Comparison of ENCODE assay signal across 12 mouse cellular contexts in the genomic region with DNA sequence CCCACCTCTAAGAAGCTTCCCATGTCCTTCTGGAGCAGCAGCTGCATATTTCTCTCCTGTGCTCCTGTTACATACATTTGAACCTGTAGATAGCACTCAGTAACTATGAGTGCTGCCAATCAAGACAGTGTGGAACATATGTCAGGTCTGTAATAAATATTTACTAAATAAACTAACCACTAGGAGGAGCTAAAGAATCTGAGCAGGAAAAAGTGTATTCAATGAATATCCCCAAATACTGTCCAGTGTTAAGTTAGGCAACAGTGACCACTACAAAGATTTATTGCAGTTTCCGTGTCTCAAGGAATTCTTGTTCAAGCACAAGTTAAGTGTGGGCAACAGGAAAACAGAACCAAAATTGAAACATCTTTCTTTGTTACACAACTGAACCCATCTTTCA. TPM values are rescaled to one million over a fixed set of nuclear protein-coding genes. Genes with fewer than 3 reads are reported as not detected.
DNase-seq lines count a peak whose midpoint lies in the region; ATAC-seq and TF ChIP-seq lines count a peak whose summit lies in the region.
"Had no signal": no experiment of that assay in that cellular context is flagged by ENCODE, and none has a peak within 500 bp of the region (broad histone marks: within the 10 kb centered on the region; RNA-seq: fewer than 3 reads in every experiment).

No protein-coding gene starts in this region.

- H3K27me3 ChIP-seq in embryonic facial prominence, embryonic 11.5 days (ENCODE audit: control insufficient read depth, insufficient read depth, low read length) = no peaks in the 10 kb centered on the region
- H3K27me3 ChIP-seq in embryonic facial prominence, embryonic 10.5 days (replicated peaks; ENCODE audit: low read depth, poor library complexity, severe bottlenecking) = no peaks in the 10 kb centered on the region
- no peaks in the 10 kb centered on the region for H3K27me3 ChIP-seq in liver, adult 2 months (ENCODE audit: control insufficient read depth, insufficient read depth, low read length)
- no peaks in the 10 kb centered on the region for H3K27me3 ChIP-seq in liver, embryonic 12.5 days (replicated peaks)
- H3K27me3 ChIP-seq: embryonic facial prominence, embryonic 13.5 days; lung, embryonic 15.5 days had no signal

- peak; percentile 30 for DNase-seq in embryonic facial prominence, embryonic 11.5 days (ENCODE audit: low spot score)
- DNase-seq in embryonic facial prominence, embryonic 10.5 days (ENCODE audit: low spot score) = no peak
- peak; percentile 29 for DNase-seq in liver, adult 2 months (ENCODE audit: extremely low read depth, low read depth, low spot score)
- DNase-seq in NIH3T3 (ENCODE audit: low read depth) = peak; percentile 67
- no peak for DNase-seq in spleen, postnatal 10 days (ENCODE audit: low spot score in 2 of 2)
- DNase-seq in thymus, adult 18-20 months = no peak
- DNase-seq: kidney, adult 18-20 months; right cerebral cortex, adult 18-20 months had no signal

- no peak overlapping the region for H3K27ac ChIP-seq in embryonic facial prominence, embryonic 11.5 days (replicated peaks; ENCODE audit: low read depth, low read length)
- no peak overlapping the region for H3K27ac ChIP-seq in embryonic facial prominence, embryonic 10.5 days (replicated peaks)
- no peak overlapping the region for H3K27ac ChIP-seq in liver, adult 2 months (replicated peaks; ENCODE audit: insufficient read depth, low read depth, low read length)
- no peak overlapping the region for H3K27ac ChIP-seq in liver, embryonic 12.5 days
- H3K27ac ChIP-seq: embryonic facial prominence, embryonic 13.5 days; lung, embryonic 15.5 days had no signal

- H3K79me2 ChIP-seq in liver, adult 2 months (ENCODE audit: control insufficient read depth, insufficient read depth, low read length) = peaks cover 29% of the 10 kb centered on the region

- ATAC-seq in embryonic facial prominence, embryonic 11.5 days (replicated peaks; ENCODE audit: insufficient number of reproducible peaks, low FRiP score, low TSS enrichment, low read depth) = no peak
- no peak for ATAC-seq in liver, embryonic 12.5 days
- peak; percentile 55 for ATAC-seq in megakaryocyte-erythroid progenitor cell, adult 5-6 weeks (replicated peaks; ENCODE audit: low FRiP score, low TSS enrichment, poor library complexity, severe bottlenecking)

- no peaks in the 10 kb centered on the region for H3K9me3 ChIP-seq in embryonic facial prominence, embryonic 11.5 days (replicated peaks; ENCODE audit: control insufficient read depth, low read length)
- no peaks in the 10 kb centered on the region for H3K9me3 ChIP-seq in embryonic facial prominence, embryonic 10.5 days
- H3K9me3 ChIP-seq in liver, embryonic 12.5 days (replicated peaks) = no peaks in the 10 kb centered on the region
- H3K9me3 ChIP-seq: embryonic facial prominence, embryonic 13.5 days; lung, embryonic 15.5 days had no signal

- no peak overlapping the region for H3K4me2 ChIP-seq in embryonic facial prominence, embryonic 11.5 days (ENCODE audit: low read depth, low read length)
- no peak overlapping the region for H3K4me2 ChIP-seq in liver, embryonic 12.5 days
- H3K4me2 ChIP-seq: embryonic facial prominence, embryonic 13.5 days; lung, embryonic 15.5 days had no signal

- 82% methylated on average over 1 of the region's 1 CpGs for WGBS in embryonic facial prominence, embryonic 11.5 days
- 83% methylated on average over 1 of the region's 1 CpGs for WGBS in embryonic facial prominence, embryonic 10.5 days
- WGBS in liver, adult 2 months = 49% methylated on average over 1 of the region's 1 CpGs
- WGBS in liver, embryonic 12.5 days (ENCODE audit: insufficient replicate concordance) = 62% methylated on average over 1 of the region's 1 CpGs

- H3K4me3 ChIP-seq in embryonic facial prominence, embryonic 11.5 days (ENCODE audit: low read depth, low read length) = no peak overlapping the region
- no peak overlapping the region for H3K4me3 ChIP-seq in embryonic facial prominence, embryonic 10.5 days
- no peak overlapping the region for H3K4me3 ChIP-seq in liver, adult 2 months (ENCODE audit: insufficient read depth, low read depth, low read length)
- no peak overlapping the region for H3K4me3 ChIP-seq in liver, embryonic 12.5 days
- H3K4me3 ChIP-seq: embryonic facial prominence, embryonic 13.5 days; lung, embryonic 15.5 days had no signal

- no peak overlapping the region for H3K9ac ChIP-seq in embryonic facial prominence, embryonic 11.5 days (replicated peaks; ENCODE audit: low read length)
- no peak overlapping the region for H3K9ac ChIP-seq in liver, adult 2 months (ENCODE audit: low read depth, low read length)
- H3K9ac ChIP-seq in liver, embryonic 12.5 days = no peak overlapping the region
- H3K9ac ChIP-seq: embryonic facial prominence, embryonic 13.5 days; lung, embryonic 15.5 days had no signal

- H3K36me3 ChIP-seq in embryonic facial prominence, embryonic 11.5 days (replicated peaks; ENCODE audit: control insufficient read depth, insufficient read depth, low read depth, low read length) = no peaks in the 10 kb centered on the region
- H3K36me3 ChIP-seq in embryonic facial prominence, embryonic 10.5 days (replicated peaks) = peaks cover 3% of the 10 kb centered on the region
- peaks cover 3% of the 10 kb centered on the region; the same call in 1 of the 2 replicates for H3K36me3 ChIP-seq in liver, adult 2 months (ENCODE audit: control insufficient read depth, insufficient read depth, low read length)
- peaks cover 29% of the 10 kb centered on the region for H3K36me3 ChIP-seq in liver, embryonic 12.5 days

- TF ChIP-seq POLR2A in liver, adult 2 months (IDR thresholded peaks at IDR 0.05; ENCODE audit: extremely low read depth, insufficient read depth, low read length) = no peak

- no peaks in the 10 kb centered on the region for H3K4me1 ChIP-seq in embryonic facial prominence, embryonic 11.5 days (ENCODE audit: control insufficient read depth, insufficient read depth, low read length)
- no peaks in the 10 kb centered on the region for H3K4me1 ChIP-seq in embryonic facial prominence, embryonic 10.5 days
- H3K4me1 ChIP-seq in liver, adult 2 months (ENCODE audit: control insufficient read depth, insufficient read depth, low read length) = no peaks in the 10 kb centered on the region; the same call in 1 of the 2 replicates
- peaks cover 5% of the 10 kb centered on the region; the same call in 1 of the 2 replicates for H3K4me1 ChIP-seq in liver, embryonic 12.5 days
- H3K4me1 ChIP-seq: lung, embryonic 15.5 days had no signal

- peak; percentile 40; the same call in 1 of the 2 replicates for TF ChIP-seq CTCF in liver, adult 2 months (IDR thresholded peaks at IDR 0.05; ENCODE audit: low read depth, low read length)

RNA-seq across cellular contexts. Expression of gene Rspry1, which starts 7.5 kb away (rescaled TPM):
- 45.4 and 47.4 TPM in 2 replicates for polyA plus RNA-seq in embryonic facial prominence, embryonic 11.5 days (2014; fragmentation: Nextera tagmentation; extraction: Ambion mirVana)
- polyA plus RNA-seq in embryonic facial prominence, embryonic 10.5 days (2016; fragmentation: Nextera tagmentation; extraction: Ambion mirVana) = 43.8 and 47.1 TPM in 2 replicates
- 21.4 and 22.0 TPM in 2 replicates for total RNA-seq in liver, adult 2 months (2014; rRNA removed)
- 5.6 and 5.7 TPM in 2 replicates for polyA plus RNA-seq in liver, adult 2 months (2012; rRNA removed)
- 24.7 and 24.8 TPM in 2 replicates for polyA plus RNA-seq in liver, embryonic 12.5 days (2016; fragmentation: Nextera tagmentation; extraction: Ambion mirVana)
- 32.6 and 43.4 TPM in 2 replicates for total RNA-seq in megakaryocyte-erythroid progenitor cell, adult 5-6 weeks (2014; fragmentation: Nextera tagmentation)
- total RNA-seq in megakaryocyte-erythroid progenitor cell, adult 5-6 weeks (2017) = 43.9 and 51.2 TPM in 2 replicates

RNA-seq across cellular contexts. Expression of gene Fam192a, which starts 7.6 kb away (rescaled TPM):
- polyA plus RNA-seq in embryonic facial prominence, embryonic 11.5 days (2014; fragmentation: Nextera tagmentation; extraction: Ambion mirVana) = 106 and 109 TPM in 2 replicates
- polyA plus RNA-seq in embryonic facial prominence, embryonic 10.5 days (2016; fragmentation: Nextera tagmentation; extraction: Ambion mirVana) = 82.6 and 93.1 TPM in 2 replicates
- total RNA-seq in liver, adult 2 months (2014; rRNA removed) = 9.0 and 9.3 TPM in 2 replicates
- polyA plus RNA-seq in liver, adult 2 months (2012; rRNA removed) = 10.1 and 12.2 TPM in 2 replicates
- 45.9 and 49.2 TPM in 2 replicates for polyA plus RNA-seq in liver, embryonic 12.5 days (2016; fragmentation: Nextera tagmentation; extraction: Ambion mirVana)
- 52.0 and 60.3 TPM in 2 replicates for total RNA-seq in megakaryocyte-erythroid progenitor cell, adult 5-6 weeks (2014; fragmentation: Nextera tagmentation)
- 89.9 and 154 TPM in 2 replicates for total RNA-seq in megakaryocyte-erythroid progenitor cell, adult 5-6 weeks (2017)

Comparison
In these comparisons a context has a peak if more than half of its experiments do, and no peak if none do; other contexts are left out.
1. DNase-seq: peak in embryonic facial prominence, embryonic 11.5 days (single experiment), liver, adult 2 months (single experiment) and NIH3T3 (single experiment); none in embryonic facial prominence, embryonic 10.5 days (single experiment), spleen, postnatal 10 days (0 of 2) and thymus, adult 18-20 months (0 of 2).